ENCODE assay signal across 10 mouse cellular contexts in genomic region chr7:100845026-100845400, GRCm38 (mm10). TPM values are rescaled to one million over a fixed set of nuclear protein-coding genes. Genes with fewer than 3 reads are reported as not detected.
DNase-seq lines count a peak whose midpoint lies in the region; ATAC-seq and TF ChIP-seq lines count a peak whose summit lies in the region.
"Had no signal": no experiment of that assay in that cellular context is flagged by ENCODE, and none has a peak within 500 bp of the region (broad histone marks: within the 10 kb centered on the region; RNA-seq: fewer than 3 reads in every experiment).

No protein-coding gene starts in this region.

- no peaks in the 10 kb centered on the region; the same call in 1 of the 2 replicates for H3K36me3 ChIP-seq in embryonic facial prominence, embryonic 14.5 days (ENCODE audit: control insufficient read depth, insufficient read depth, low read length)
- H3K36me3 ChIP-seq in limb, embryonic 15.5 days = 0 out of 2 replicates have a peak, but pooled peaks cover 3% of the 10 kb centered on the region

- no peak for TF ChIP-seq CTCF in layer of hippocampus, adult 2 months (conservative IDR thresholded peaks at IDR 0.05)
- TF ChIP-seq CTCF in bone marrow, adult 2 months (IDR thresholded peaks at IDR 0.05; ENCODE audit: control insufficient read depth, insufficient read depth, low read length) = no peak

- no peaks in the 10 kb centered on the region for H3K9me3 ChIP-seq in embryonic facial prominence, embryonic 14.5 days (ENCODE audit: control insufficient read depth, low read length)
- H3K9me3 ChIP-seq in limb, embryonic 15.5 days = no peaks in the 10 kb centered on the region
- H3K9me3 ChIP-seq: neural tube, embryonic 12.5 days had no signal

- H3K27me3 ChIP-seq in embryonic facial prominence, embryonic 14.5 days (replicated peaks; ENCODE audit: control insufficient read depth, insufficient read depth, low read length) = no peaks in the 10 kb centered on the region
- no peaks in the 10 kb centered on the region for H3K27me3 ChIP-seq in limb, embryonic 15.5 days
- H3K27me3 ChIP-seq: neural tube, embryonic 12.5 days had no signal

- DNase-seq in layer of hippocampus, adult 2 months (ENCODE audit: low spot score in 2 of 2) = no peak
- DNase-seq in layer of hippocampus, adult 9-10 months (ENCODE audit: low spot score) = no peak
- no peak for DNase-seq in embryonic facial prominence, embryonic 14.5 days (ENCODE audit: low spot score)
- DNase-seq in Muller cell, postnatal 12 days (ENCODE audit: inconsistent ontology term) = no peak
- DNase-seq in adrenal gland, postnatal 4 days (ENCODE audit: low spot score in 2 of 2) = no peak
- DNase-seq in adrenal gland, adult 18-20 months (ENCODE audit: low spot score in 2 of 2) = no peak
- DNase-seq: cerebellum, adult 9-10 months had no signal

- TF ChIP-seq POLR2A in bone marrow, adult 2 months (IDR thresholded peaks at IDR 0.05; ENCODE audit: borderline replicate concordance, control insufficient read depth, low read depth, low read length) = no peak

- ATAC-seq in embryonic facial prominence, embryonic 14.5 days (ENCODE audit: low read depth) = no peak
- no peak for ATAC-seq in limb, embryonic 15.5 days (ENCODE audit: insufficient number of reproducible peaks, low FRiP score, low TSS enrichment, low read depth)

- H3K9ac ChIP-seq in embryonic facial prominence, embryonic 14.5 days (ENCODE audit: low read depth, low read length) = no peak overlapping the region
- no peak overlapping the region for H3K9ac ChIP-seq in limb, embryonic 15.5 days
- H3K9ac ChIP-seq: neural tube, embryonic 12.5 days had no signal

- H3K4me1 ChIP-seq in bone marrow, adult 2 months (ENCODE audit: control insufficient read depth, insufficient read depth, low read length) = peaks cover 10% of the 10 kb centered on the region; the same call in 1 of the 2 replicates
- peaks cover 4% of the 10 kb centered on the region; the same call in 1 of the 2 replicates for H3K4me1 ChIP-seq in embryonic facial prominence, embryonic 14.5 days (ENCODE audit: control insufficient read depth, insufficient read depth, low read length)
- peaks cover 20% of the 10 kb centered on the region for H3K4me1 ChIP-seq in limb, embryonic 15.5 days

- no peak overlapping the region for H3K4me2 ChIP-seq in embryonic facial prominence, embryonic 14.5 days (ENCODE audit: low read depth, low read length)
- no peak overlapping the region for H3K4me2 ChIP-seq in limb, embryonic 15.5 days
- H3K4me2 ChIP-seq: neural tube, embryonic 12.5 days had no signal

- no peak overlapping the region for H3K4me3 ChIP-seq in layer of hippocampus, adult 2 months
- H3K4me3 ChIP-seq in bone marrow, adult 2 months (replicated peaks; ENCODE audit: control insufficient read depth, low read depth, low read length) = no peak overlapping the region
- no peak overlapping the region for H3K4me3 ChIP-seq in embryonic facial prominence, embryonic 14.5 days (ENCODE audit: low read depth, low read length)
- H3K4me3 ChIP-seq in limb, embryonic 15.5 days = no peak overlapping the region
- H3K4me3 ChIP-seq: neural tube, embryonic 12.5 days had no signal

- H3K27ac ChIP-seq in layer of hippocampus, adult 2 months = peak overlapping the region; percentile 74
- H3K27ac ChIP-seq in bone marrow, adult 2 months (ENCODE audit: control insufficient read depth, insufficient read depth, low read depth, low read length, poor library complexity) = peak overlapping the region; percentile 90
- H3K27ac ChIP-seq in embryonic facial prominence, embryonic 14.5 days (replicated peaks; ENCODE audit: low read depth, low read length) = peak overlapping the region; percentile 8; the same call in 1 of the 2 replicates
- 0 out of 2 replicates have a peak overlapping the region, but pooled peaks have one; percentile 30 for H3K27ac ChIP-seq in limb, embryonic 15.5 days
- H3K27ac ChIP-seq: neural tube, embryonic 12.5 days had no signal

RNA-seq across cellular contexts. Expression of gene Relt, which starts 18.2 kb away (rescaled TPM):
- 10 to 100 TPM; 11.2 to 13.2 TPM for total RNA-seq in layer of hippocampus, adult 2 months (2021)
- 22.5 and 46.1 TPM in 2 replicates for polyA plus RNA-seq in bone marrow, adult 2 months (2011; ENCODE audit: insufficient read depth, insufficient read length, low replicate concordance, missing spikeins)
- polyA plus RNA-seq in embryonic facial prominence, embryonic 14.5 days (2014; fragmentation: Nextera tagmentation; extraction: Ambion mirVana) = 4.1 and 4.6 TPM in 2 replicates
- 4.4 and 6.2 TPM in 2 replicates for polyA plus RNA-seq in limb, embryonic 15.5 days (2015; fragmentation: Nextera tagmentation; extraction: Ambion mirVana)
- 1 to 10 TPM; 5.8 to 6.0 TPM for total RNA-seq in adrenal gland, postnatal 4 days (2021)
- total RNA-seq in adrenal gland, adult 18-20 months (2021) = 1 to 10 TPM; 2.1 to 3.5 TPM

Comparison
In these comparisons a context has a peak if more than half of its experiments do, and no peak if none do; other contexts are left out.
1. H3K27ac ChIP-seq: peak in every context shown above with its lines; median percentile 90 in bone marrow, adult 2 months; 74 in layer of hippocampus, adult 2 months; 30 in limb, embryonic 15.5 days; 8 in embryonic facial prominence, embryonic 14.5 days.